ENCODE assay signal across 10 mouse cellular contexts in genomic region chr19:37493921-37494485, GRCm38 (mm10). TPM values are rescaled to one million over a fixed set of nuclear protein-coding genes. Genes with fewer than 3 reads are reported as not detected.
DNase-seq lines count a peak whose midpoint lies in the region; ATAC-seq and TF ChIP-seq lines count a peak whose summit lies in the region.
"Had no signal": no experiment of that assay in that cellular context is flagged by ENCODE, and none has a peak within 500 bp of the region (broad histone marks: within the 10 kb centered on the region; RNA-seq: fewer than 3 reads in every experiment).

No protein-coding gene starts in this region.

- H3K4me2 ChIP-seq in heart, embryonic 11.5 days: peak overlapping the region; percentile 42
- H3K4me2 ChIP-seq in liver, embryonic 14.5 days (ENCODE audit: low read depth): peak overlapping the region; percentile 40

- WGBS in heart, embryonic 11.5 days (ENCODE audit: insufficient replicate concordance): 20% methylated on average over 10 of the region's 10 CpGs
- 3% methylated on average over 10 of the region's 10 CpGs for WGBS in liver, embryonic 14.5 days (ENCODE audit: insufficient replicate concordance)

- DNase-seq in heart, postnatal 36 days: no peak
- DNase-seq in embryo, embryonic 10 days (ENCODE audit: low spot score): peak; percentile 74
- peak; percentile 42 to 50 (median 45) for DNase-seq in liver, embryonic 14.5 days (ENCODE audit: low read depth in 3 of 3, low spot score in 3 of 3)
- peak; percentile 81 to 83 for DNase-seq in spleen, postnatal 36 days (ENCODE audit: low spot score in 2 of 2)
- no peak for DNase-seq in urinary bladder, adult 2 months (ENCODE audit: low spot score)
- no peak for DNase-seq in ovary, adult 18-20 months (ENCODE audit: low spot score)
- DNase-seq in gastrocnemius, postnatal 14 days: no peak
- DNase-seq: cerebellum, adult 11-12 months had no signal

- H3K36me3 ChIP-seq in heart, embryonic 11.5 days (ENCODE audit: control insufficient read depth, insufficient read depth, low read length): no peaks in the 10 kb centered on the region
- H3K36me3 ChIP-seq in liver, embryonic 14.5 days (replicated peaks; ENCODE audit: control insufficient read depth, insufficient read depth, low read depth): no peaks in the 10 kb centered on the region

- H3K27me3 ChIP-seq in heart, embryonic 11.5 days (ENCODE audit: control insufficient read depth, insufficient read depth, low read length): peaks cover 11% of the 10 kb centered on the region
- no peaks in the 10 kb centered on the region for H3K27me3 ChIP-seq in liver, embryonic 14.5 days (ENCODE audit: control insufficient read depth, insufficient read depth, low read length)

- intact Hi-C loops in heart, postnatal 36 days (cut with DNase I): no loop called here
- intact Hi-C loops in gastrocnemius, postnatal 14 days (cut with DNase I; ENCODE audit: low total_unique reads): no loop called here

- H3K27ac ChIP-seq in heart, embryonic 11.5 days (ENCODE audit: low read depth, low read length): peak overlapping the region; percentile 76
- peak overlapping the region; percentile 25 for H3K27ac ChIP-seq in liver, embryonic 14.5 days
- H3K27ac ChIP-seq: heart, adult 2 months had no signal

- H3K9ac ChIP-seq in heart, embryonic 11.5 days (ENCODE audit: low read depth, low read length): 0 out of 2 replicates have a peak overlapping the region, but pooled peaks have one; percentile 16
- no peak overlapping the region for H3K9ac ChIP-seq in liver, embryonic 14.5 days (replicated peaks)

- peaks cover 7% of the 10 kb centered on the region for H3K4me1 ChIP-seq in heart, embryonic 11.5 days (ENCODE audit: control insufficient read depth, insufficient read depth, low read length)
- peaks cover 11 to 33% of the 10 kb centered on the region in 2 experiments for H3K4me1 ChIP-seq in liver, embryonic 14.5 days (replicated peaks; ENCODE audit: control insufficient read depth in 2 of 2, insufficient read depth in 2 of 2, low read length in 1 of 2)

- no peaks in the 10 kb centered on the region for H3K9me3 ChIP-seq in heart, embryonic 11.5 days (replicated peaks; ENCODE audit: control insufficient read depth, low read length)
- peaks cover 3% of the 10 kb centered on the region; the same call in 1 of the 2 replicates for H3K9me3 ChIP-seq in liver, embryonic 14.5 days (ENCODE audit: control insufficient read depth, low read length)

- peak; percentile 84 for ATAC-seq in heart, embryonic 11.5 days (replicated peaks; ENCODE audit: insufficient number of reproducible peaks, low FRiP score, low TSS enrichment)
- peak; percentile 83 for ATAC-seq in liver, embryonic 14.5 days (ENCODE audit: insufficient read depth)

- no peak for TF ChIP-seq CTCF in liver, embryonic 14.5 days (IDR thresholded peaks at IDR 0.05; ENCODE audit: low read depth)

- no peak overlapping the region for H3K4me3 ChIP-seq in heart, embryonic 11.5 days (ENCODE audit: low read depth, low read length)
- H3K4me3 ChIP-seq in liver, embryonic 14.5 days (ENCODE audit: insufficient read depth in 1 of 2, low read depth in 2 of 2, low read length in 2 of 2): peak overlapping the region in 1 of 2 experiments; percentile 7; a peak in 1 of 4 replicates
- H3K4me3 ChIP-seq: heart, adult 2 months had no signal

- peak; percentile 66 for TF ChIP-seq EP300 in liver, embryonic 14.5 days (IDR thresholded peaks at IDR 0.05; ENCODE audit: low read depth)

RNA-seq across cellular contexts. Expression of gene Exoc6, which starts 56.2 kb away (rescaled TPM):
- polyA plus RNA-seq in heart, embryonic 11.5 days (2014; fragmentation: Nextera tagmentation; extraction: Ambion mirVana): 22.3 TPM in 2 replicates
- 10 to 100 TPM; 32.6 to 32.9 TPM for total RNA-seq in heart, postnatal 36 days (2021)
- 11.4 and 17.3 TPM in 2 replicates for polyA plus RNA-seq in liver, embryonic 14.5 days (2012; rRNA removed)
- polyA plus RNA-seq in liver, embryonic 14.5 days (2014; fragmentation: Nextera tagmentation; extraction: Ambion mirVana): 31.6 and 32.4 TPM in 2 replicates
- 16.4 and 17.1 TPM in 2 replicates for polyA plus RNA-seq in urinary bladder, adult 2 months (2012; rRNA removed)
- total RNA-seq in gastrocnemius, postnatal 14 days (2021): 10 to 100 TPM; 39.4 to 41.9 TPM

RNA-seq across cellular contexts. Expression of gene Hhex, which starts 59.4 kb away (rescaled TPM):
- polyA plus RNA-seq in heart, embryonic 11.5 days (2014; fragmentation: Nextera tagmentation; extraction: Ambion mirVana): 10.9 and 13.4 TPM in 2 replicates
- total RNA-seq in heart, postnatal 36 days (2021): 1 to 10 TPM; 3.3 to 4.4 TPM
- polyA plus RNA-seq in liver, embryonic 14.5 days (2012; rRNA removed): 10.3 and 10.4 TPM in 2 replicates
- polyA plus RNA-seq in liver, embryonic 14.5 days (2014; fragmentation: Nextera tagmentation; extraction: Ambion mirVana): 13.5 and 14.0 TPM in 2 replicates
- polyA plus RNA-seq in urinary bladder, adult 2 months (2012; rRNA removed): 4.7 and 5.3 TPM in 2 replicates
- 1 to 10 TPM; 3.4 to 3.9 TPM for total RNA-seq in gastrocnemius, postnatal 14 days (2021)

Comparison
In these comparisons a context has a peak if more than half of its experiments do, and no peak if none do; other contexts are left out.
1. DNase-seq: peak in embryo, embryonic 10 days (single experiment), liver, embryonic 14.5 days (3 of 3) and spleen, postnatal 36 days (2 of 2); none in heart, postnatal 36 days (0 of 2), urinary bladder, adult 2 months (single experiment), ovary, adult 18-20 months (single experiment) and gastrocnemius, postnatal 14 days (single experiment).